Mouse (Mus musculus) heart, embryonic 13.5 days (tissue): Measurements from ENCODE around the gene Tmc2. TPM values are rescaled to one million over a fixed set of nuclear protein-coding genes. Genes with fewer than 3 reads are reported as not detected.
A peak's percentile ranks its signal among the peaks of the same experiment; 100 is the strongest.

ENCODE experiments used
- ATAC-seq: fragments of 200-750 bp; cut with Nextera tagmentation; 2 replicates; pipeline ENCODE4 v1.8.0; 2017; ENCODE audit warnings: moderate TSS enrichment; ENCODE audit not compliant: insufficient number of reproducible peaks, low FRiP score, low TSS enrichment; ENCODE audit errors: extremely low read depth
- H3K27ac ChIP-seq: fragments of 300-500 bp; sonication (generic); replicated peaks from 2 replicates; pipeline ENCODE4 v1.5.1; 2015; ENCODE audit warnings: moderate library complexity, mild to moderate bottlenecking, inconsistent platforms
- H3K27me3 ChIP-seq: fragments of 300-500 bp; sonication (generic); replicated peaks from 2 replicates; pipeline ENCODE4 v1.6.1; 2015; ENCODE audit warnings: mild to moderate bottlenecking, inconsistent platforms
- H3K36me3 ChIP-seq: fragments of 300-500 bp; sonication (generic); 2 replicates; pipeline ENCODE4 v1.6.1; 2015; ENCODE audit warnings: mild to moderate bottlenecking, inconsistent platforms
- H3K4me1 ChIP-seq: fragments of 300-500 bp; sonication (generic); 2 replicates; pipeline ENCODE4 v1.6.1; 2015; ENCODE audit warnings: inconsistent platforms
- H3K4me2 ChIP-seq: fragments of 300-500 bp; sonication (generic); 2 replicates; pipeline ENCODE4 v1.6.1; 2015; ENCODE audit warnings: inconsistent platforms, mild to moderate bottlenecking, moderate library complexity
- H3K4me3 ChIP-seq: fragments of 300-500 bp; sonication (generic); 2 replicates; pipeline ENCODE4 v1.5.1; 2015; ENCODE audit warnings: moderate library complexity, mild to moderate bottlenecking, inconsistent platforms
- H3K9ac ChIP-seq: fragments of 300-500 bp; sonication (generic); 2 replicates; pipeline ENCODE4 v1.6.1; 2015; ENCODE audit warnings: inconsistent platforms, mild to moderate bottlenecking, moderate library complexity
- H3K9me3 ChIP-seq: fragments of 300-500 bp; sonication (generic); 2 replicates; pipeline ENCODE4 v1.6.1; 2016; ENCODE audit warnings: inconsistent platforms
- WGBS: fragments of 180-500 bp; shearing (Covaris S2); methylation state at CpG from one replicate; pipeline ENCODE4 v1.1.7; 2015; ENCODE audit warnings: mixed read lengths; 5-methylcytosine and 5-hydroxymethylcytosine counted together
- polyA plus RNA-seq: library from polyadenylated mRNA; unstranded; fragments of >200 nt; fragmentation: Nextera tagmentation; extraction: Ambion mirVana; gene quantifications from 2 replicates; pipeline ENCODE4 v1.2.1, GENCODE M21; 2015

Tmc2 gene
- polyA plus RNA-seq, result not detected in 2 replicates

DNA sequence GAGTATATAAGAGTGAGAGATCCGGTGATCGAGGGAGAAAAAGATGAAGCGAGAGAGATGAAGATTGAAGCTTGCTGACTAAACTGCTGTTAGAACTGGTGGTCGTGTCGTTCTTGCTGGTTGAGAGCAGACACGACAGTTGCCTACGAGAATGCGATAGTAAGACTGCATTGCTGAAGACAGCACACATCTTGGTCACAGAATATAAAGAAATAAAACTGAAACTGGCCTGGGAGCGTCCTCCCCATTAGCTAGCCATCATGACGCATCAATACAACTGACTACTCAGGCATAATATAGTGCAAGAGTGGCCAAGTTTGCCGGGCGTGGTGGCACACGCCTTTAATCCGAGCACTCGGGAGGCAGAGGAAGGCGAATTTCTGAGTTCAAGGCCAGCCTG lies at the start of gene Tmc2:
TSS of gene Tmc2 (plus strand) at position 301 of the 400 bp plus-strand sequence.
- no peaks in the 10 kb centered on the region for H3K4me1 ChIP-seq
- H3K9me3 ChIP-seq, result peaks cover 5% of the 10 kb centered on the region; the same call in 1 of the 2 replicates
- ATAC-seq, result no peak
- H3K4me2 ChIP-seq, result no peak within 1 kb of the TSS
- no peak within 1 kb of the TSS for H3K27ac ChIP-seq
- no peaks in the 10 kb centered on the region for H3K27me3 ChIP-seq
- H3K4me3 ChIP-seq, result no peak within 1 kb of the TSS
- H3K36me3 ChIP-seq, result no peaks in the 10 kb centered on the region
- WGBS, result 91% methylated on average over 16 of the region's 16 CpGs
- H3K9ac ChIP-seq, result no peak within 1 kb of the TSS

DNA sequence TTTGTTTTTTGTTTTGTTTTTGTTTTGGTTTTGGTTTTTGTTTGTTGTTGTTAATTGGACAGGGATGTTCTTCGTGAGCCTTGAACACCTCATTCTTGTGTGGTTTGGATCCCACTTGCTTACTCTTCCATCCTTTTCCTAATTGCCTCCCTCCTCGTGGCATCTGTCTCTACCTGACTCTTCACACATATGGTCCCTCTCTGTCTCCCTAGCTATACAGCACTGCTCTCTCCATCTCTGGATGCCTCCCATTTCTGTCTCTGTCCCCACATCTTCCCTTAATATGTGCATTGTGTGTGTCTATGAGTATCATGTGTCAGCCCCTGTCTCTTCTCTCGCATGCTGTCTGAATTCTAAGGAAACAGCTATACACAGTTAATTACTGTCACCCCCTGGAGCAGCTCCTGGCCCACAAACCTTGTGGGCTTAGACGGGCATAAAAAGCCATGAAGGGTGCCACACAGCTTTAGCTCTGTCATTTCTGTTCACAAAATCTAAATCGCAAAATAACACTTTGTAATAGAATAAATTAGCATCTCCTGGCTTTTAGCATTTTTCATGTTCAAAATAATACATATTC lies 48.8 kb upstream of the Tmc2 start:
- Histone ChIP-seq H3K27me3 (no peaks in the 10 kb centered on the region), H3K9me3 (no peaks in the 10 kb centered on the region), H3K4me1 (no peaks in the 10 kb centered on the region), H3K4me2 (no peak overlapping the region), H3K27ac (no peak overlapping the region), H3K9ac (no peak overlapping the region), H3K4me3 (no peak overlapping the region), H3K36me3 (no peaks in the 10 kb centered on the region)
- 69% methylated on average over 5 of the region's 5 CpGs for WGBS
- ATAC-seq, result no peak

DNA sequence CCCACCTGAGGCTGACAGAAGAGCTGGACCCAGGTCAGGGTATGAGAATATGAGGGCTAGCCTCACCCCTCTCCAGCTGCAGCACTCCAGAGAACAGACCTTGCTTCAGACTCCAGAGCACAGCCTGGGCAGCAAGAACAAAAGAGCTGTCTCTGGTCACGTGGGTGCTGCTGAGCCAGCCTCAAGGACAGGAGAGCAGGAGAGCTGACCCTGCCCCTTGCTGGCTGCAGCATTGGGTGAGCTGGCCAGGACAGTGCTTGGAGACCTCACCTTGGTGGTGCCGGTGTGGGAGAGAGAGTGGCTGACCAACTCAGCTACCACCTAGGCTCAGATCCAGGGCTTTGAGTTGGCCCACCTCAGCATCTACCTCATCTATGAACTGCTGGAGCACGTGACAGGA lies 39.8 kb upstream of the Tmc2 start:
- H3K4me2 ChIP-seq, result no peak overlapping the region
- H3K9ac ChIP-seq, result no peak overlapping the region
- WGBS, result 79% methylated on average over 3 of the region's 3 CpGs
- no peaks in the 10 kb centered on the region for H3K4me1 ChIP-seq
- no peak overlapping the region for H3K27ac ChIP-seq
- H3K9me3 ChIP-seq, result no peaks in the 10 kb centered on the region
- no peaks in the 10 kb centered on the region for H3K36me3 ChIP-seq
- no peaks in the 10 kb centered on the region for H3K27me3 ChIP-seq
- no peak for ATAC-seq
- no peak overlapping the region for H3K4me3 ChIP-seq

DNA sequence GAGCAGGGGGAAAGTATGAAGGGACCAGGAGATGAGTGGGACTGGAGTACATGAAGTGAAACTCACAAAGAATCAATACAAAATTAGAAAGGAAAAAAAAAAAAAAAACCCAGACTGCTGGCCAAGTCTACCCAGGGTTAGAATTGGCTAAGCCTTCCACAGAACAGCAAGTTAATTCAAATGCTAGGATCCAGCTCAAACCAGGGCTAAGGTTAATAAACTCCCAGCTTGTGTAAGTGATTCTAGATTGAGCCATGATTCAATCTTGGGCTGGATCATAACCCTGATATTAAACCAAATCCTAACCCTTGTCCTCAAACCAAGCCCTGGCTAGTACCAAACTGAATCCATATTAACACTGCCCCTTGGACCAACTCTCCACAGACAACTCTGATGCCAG lies 39.1 kb upstream of the Tmc2 start:
- H3K27ac ChIP-seq, result no peak overlapping the region

DNA sequence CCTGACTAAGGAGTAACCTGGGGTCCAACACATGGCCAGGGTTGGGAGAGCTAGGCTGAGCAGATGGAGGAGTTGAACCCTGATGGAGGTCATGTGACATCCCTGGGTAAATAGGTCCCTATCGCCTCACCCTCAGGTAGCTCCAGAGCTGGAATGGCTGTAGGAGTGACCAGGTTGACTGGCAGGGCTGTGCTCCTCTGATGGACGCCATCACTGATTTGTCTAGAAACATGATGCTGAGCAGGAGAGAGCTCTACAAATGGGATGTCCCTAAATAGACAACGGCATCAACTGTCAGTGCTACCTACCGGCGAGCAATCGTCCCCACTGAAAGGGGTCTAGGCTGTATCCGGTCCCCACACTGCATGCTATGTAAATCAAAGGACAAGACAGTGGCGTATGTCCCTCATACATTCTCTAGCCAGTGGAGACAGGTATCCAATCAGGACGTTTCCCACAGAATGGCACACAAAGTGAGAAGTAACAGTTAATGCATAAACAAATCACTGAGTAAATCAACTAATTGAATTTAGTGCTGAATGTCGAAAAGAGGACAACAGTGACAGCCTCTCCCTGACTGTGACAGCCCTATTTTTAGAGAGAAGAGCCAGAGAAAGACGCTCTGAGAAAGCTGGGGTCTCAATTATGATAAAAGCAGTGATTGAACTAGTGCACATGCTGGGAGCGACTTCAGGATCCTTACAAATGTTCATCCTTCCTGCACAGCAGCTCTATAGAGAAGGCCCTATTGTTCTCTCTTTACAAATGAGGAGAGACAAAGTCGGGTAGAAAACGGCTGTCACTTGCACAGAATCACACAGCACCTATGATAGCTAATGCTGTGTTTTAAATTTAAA lies 37.5 kb upstream of the Tmc2 start:
- no peak overlapping the region for H3K4me3 ChIP-seq
- no peaks in the 10 kb centered on the region for H3K9me3 ChIP-seq
- no peaks in the 10 kb centered on the region for H3K4me1 ChIP-seq
- H3K27ac ChIP-seq, result no peak overlapping the region
- no peak overlapping the region for H3K9ac ChIP-seq
- WGBS, result 57% methylated on average over 14 of the region's 14 CpGs
- H3K27me3 ChIP-seq, result no peaks in the 10 kb centered on the region
- H3K36me3 ChIP-seq, result 0 out of 2 replicates have a peak, but pooled peaks cover 3% of the 10 kb centered on the region
- ATAC-seq, result no peak
- H3K4me2 ChIP-seq, result no peak overlapping the region

More for the DNA sequence above, 39.1 kb upstream of the Tmc2 start:
- H3K9ac ChIP-seq, result no peak overlapping the region
- no peaks in the 10 kb centered on the region for H3K9me3 ChIP-seq
- ATAC-seq, result no peak
- no peak overlapping the region for H3K4me2 ChIP-seq
- H3K36me3 ChIP-seq, result no peaks in the 10 kb centered on the region
- H3K4me1 ChIP-seq, result no peaks in the 10 kb centered on the region
- H3K27me3 ChIP-seq, result no peaks in the 10 kb centered on the region
- H3K4me3 ChIP-seq, result no peak overlapping the region

DNA sequence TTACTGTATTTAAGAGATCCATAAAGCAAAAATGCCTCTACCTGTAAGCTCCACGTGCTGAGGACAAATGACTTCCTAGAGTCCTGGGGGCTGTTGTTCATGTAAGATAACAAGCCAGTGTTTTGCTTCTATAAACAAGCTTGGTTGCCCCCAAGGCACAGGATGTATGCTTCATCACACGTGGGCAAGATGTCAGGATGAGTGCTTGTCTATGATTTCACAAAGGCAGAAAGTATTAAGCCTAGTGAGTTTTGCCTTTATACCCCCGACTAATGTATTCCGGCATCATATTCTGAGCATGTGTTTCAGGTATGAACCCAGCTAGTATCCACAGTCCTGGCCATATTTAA lies 36.9 kb upstream of the Tmc2 start:
- 57% methylated on average over 4 of the region's 4 CpGs for WGBS
- H3K36me3 ChIP-seq, result peaks cover 7% of the 10 kb centered on the region; the same call in 1 of the 2 replicates
- no peak for ATAC-seq
- no peaks in the 10 kb centered on the region for H3K4me1 ChIP-seq
- no peaks in the 10 kb centered on the region for H3K27me3 ChIP-seq
- no peak overlapping the region for H3K9ac ChIP-seq
- H3K9me3 ChIP-seq, result no peaks in the 10 kb centered on the region
- no peak overlapping the region for H3K4me2 ChIP-seq
- no peak overlapping the region for H3K4me3 ChIP-seq
- no peak overlapping the region for H3K27ac ChIP-seq

DNA sequence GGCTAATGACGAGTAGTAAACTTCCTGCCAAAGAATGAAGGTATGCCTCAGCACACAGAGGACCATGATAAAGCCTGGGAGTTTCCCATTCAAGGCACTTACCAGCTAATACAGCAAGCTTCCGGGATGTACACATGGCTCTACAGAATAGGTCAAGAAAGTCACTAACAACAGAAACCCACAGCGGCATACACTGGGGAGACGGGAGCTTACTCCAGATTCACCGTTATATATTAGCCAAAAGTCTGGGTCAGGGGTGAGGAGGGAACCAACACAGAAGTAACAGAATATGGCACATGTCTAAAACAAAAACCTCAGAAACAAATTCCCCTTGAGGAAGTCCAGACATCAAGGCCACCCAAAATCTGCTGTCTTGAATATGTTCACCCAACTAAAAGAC lies 32.3 kb upstream of the Tmc2 start:
- H3K9me3 ChIP-seq, result no peaks in the 10 kb centered on the region
- no peak overlapping the region for H3K4me2 ChIP-seq
- H3K4me1 ChIP-seq, result no peaks in the 10 kb centered on the region
- H3K27ac ChIP-seq, result no peak overlapping the region
- WGBS, result 75% methylated on average over 5 of the region's 5 CpGs
- H3K36me3 ChIP-seq, result peaks cover 25% of the 10 kb centered on the region
- no peak overlapping the region for H3K4me3 ChIP-seq
- H3K27me3 ChIP-seq, result no peaks in the 10 kb centered on the region
- no peak for ATAC-seq
- H3K9ac ChIP-seq, result no peak overlapping the region

DNA sequence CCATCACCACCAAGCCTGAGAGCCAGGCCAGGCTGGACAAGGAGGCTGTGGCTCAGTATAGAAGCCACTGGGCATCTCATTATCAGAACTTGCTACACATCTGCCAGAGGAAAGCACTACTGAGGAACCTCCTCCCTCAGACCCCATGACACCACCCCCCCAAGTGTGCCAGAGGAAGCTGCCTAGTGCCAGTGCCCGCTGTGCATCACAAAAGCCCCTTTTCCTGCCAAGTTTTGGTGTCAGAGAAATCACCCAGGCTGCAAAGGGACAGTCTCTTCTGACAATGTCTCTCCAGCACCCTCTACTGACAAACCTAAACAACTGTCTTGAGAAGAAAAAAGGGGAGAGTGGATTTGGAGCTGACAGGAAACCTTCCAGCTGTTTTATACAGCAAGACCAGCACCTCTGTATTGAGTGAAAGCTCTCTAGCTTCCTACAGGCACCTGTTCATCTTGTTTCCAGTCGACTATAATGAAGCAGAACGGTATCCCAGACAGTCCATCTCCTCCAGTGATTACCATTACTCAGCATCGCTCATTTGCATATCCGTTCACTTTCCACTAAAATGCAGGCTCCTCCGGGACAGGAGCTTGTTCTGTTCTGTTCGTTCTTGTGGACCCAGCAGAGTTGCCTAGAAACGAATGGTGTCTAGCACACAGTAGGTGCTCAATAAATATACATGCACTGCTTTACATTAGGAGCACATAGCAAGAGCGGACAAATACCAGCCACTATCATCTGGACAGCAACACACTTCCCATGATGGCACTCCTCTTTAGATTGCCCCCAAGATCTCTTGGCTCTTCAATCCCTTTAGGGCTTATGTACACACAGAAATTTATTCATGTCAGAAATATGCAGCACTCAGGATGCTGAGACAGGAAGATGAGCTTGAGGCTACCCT lies 28.4 kb upstream of the Tmc2 start:
- ATAC-seq, result no peak

DNA sequence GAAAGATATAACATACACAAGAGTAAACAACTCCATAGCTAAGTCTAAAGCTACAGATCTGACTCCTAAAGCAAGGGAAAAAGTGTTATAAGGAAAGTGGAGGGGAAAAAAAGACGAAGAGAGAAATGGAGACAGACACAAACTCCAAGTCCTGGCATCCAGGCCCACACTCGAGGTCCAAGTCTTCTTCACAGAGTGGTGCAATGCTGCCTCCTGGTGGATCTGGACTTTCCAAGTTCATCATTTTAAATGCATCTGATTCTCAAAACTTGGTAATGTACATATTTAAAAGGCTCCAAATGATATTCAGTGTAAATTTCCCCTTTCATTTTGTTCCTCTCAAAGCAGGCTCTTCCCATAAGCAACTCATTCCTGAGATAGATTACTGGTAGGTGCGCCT lies 27.1 kb upstream of the Tmc2 start:
- H3K4me1 ChIP-seq, result no peaks in the 10 kb centered on the region
- H3K36me3 ChIP-seq, result peaks cover 60% of the 10 kb centered on the region
- no peak overlapping the region for H3K4me2 ChIP-seq
- H3K9ac ChIP-seq, result no peak overlapping the region
- no peak for ATAC-seq
- no peak overlapping the region for H3K4me3 ChIP-seq
- H3K9me3 ChIP-seq, result no peaks in the 10 kb centered on the region
- WGBS, result 50% methylated on average over 3 of the region's 3 CpGs
- H3K27ac ChIP-seq, result no peak overlapping the region
- no peaks in the 10 kb centered on the region for H3K27me3 ChIP-seq

More for the DNA sequence above, 28.4 kb upstream of the Tmc2 start:
- Histone ChIP-seq H3K4me2 (no peak overlapping the region), H3K4me3 (no peak overlapping the region), H3K9ac (no peak overlapping the region), H3K9me3 (no peaks in the 10 kb centered on the region), H3K36me3 (peaks cover 53% of the 10 kb centered on the region), H3K27me3 (no peaks in the 10 kb centered on the region), H3K27ac (no peak overlapping the region), H3K4me1 (no peaks in the 10 kb centered on the region)
- WGBS, result 65% methylated on average over 9 of the region's 9 CpGs

DNA sequence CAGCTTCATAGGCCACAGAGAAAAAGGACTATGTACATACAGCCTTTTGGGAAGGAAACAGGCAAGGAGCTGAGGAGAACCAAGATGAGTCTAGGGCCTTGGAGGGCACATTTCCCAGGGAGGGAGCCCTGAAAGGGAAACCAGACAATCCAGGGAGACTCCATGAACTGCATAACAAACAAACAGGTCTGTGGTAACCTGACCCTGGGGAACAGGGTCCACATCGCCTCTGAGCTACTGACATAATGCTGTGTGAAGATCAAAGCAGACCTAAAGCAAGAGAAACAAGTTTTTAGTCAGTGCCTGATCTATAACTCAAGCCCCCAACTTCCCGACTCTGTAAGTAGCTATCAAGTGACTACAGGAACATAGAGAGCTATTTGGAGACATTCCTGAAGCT lies 23.3 kb upstream of the Tmc2 start:
- 83% methylated on average over 2 of the region's 2 CpGs for WGBS
- Histone ChIP-seq H3K27ac (no peak overlapping the region), H3K4me2 (no peak overlapping the region), H3K9me3 (no peaks in the 10 kb centered on the region), H3K4me3 (no peak overlapping the region), H3K36me3 (peaks cover 85% of the 10 kb centered on the region), H3K4me1 (peaks cover 6% of the 10 kb centered on the region), H3K27me3 (no peaks in the 10 kb centered on the region), H3K9ac (no peak overlapping the region)
- no peak for ATAC-seq

DNA sequence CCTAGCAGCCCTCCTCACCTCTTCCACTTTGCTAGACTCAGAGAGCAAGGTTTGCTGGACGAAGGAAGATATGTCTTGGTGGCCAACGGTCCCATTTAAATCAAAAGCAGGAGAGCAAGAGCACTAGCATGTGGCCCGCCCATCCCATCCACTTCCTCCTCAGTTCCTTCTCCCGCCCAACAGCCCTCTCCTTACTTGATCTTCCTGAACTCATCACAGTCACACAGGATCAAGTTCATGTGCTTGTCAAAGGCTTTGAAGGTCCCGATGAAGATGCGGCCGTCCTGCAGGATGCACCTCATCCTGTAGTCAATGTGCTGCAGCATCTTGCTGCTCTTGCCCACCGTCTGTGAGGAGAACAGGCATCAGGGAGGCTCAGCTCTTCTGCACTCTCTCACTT lies 18.2 kb upstream of the Tmc2 start:
- peak overlapping the region; percentile 100 for H3K9ac ChIP-seq
- H3K36me3 ChIP-seq, result peaks cover 52% of the 10 kb centered on the region
- 71% methylated on average over 8 of the region's 8 CpGs for WGBS
- peak overlapping the region; percentile 89 for H3K4me2 ChIP-seq
- no peak for ATAC-seq
- H3K4me3 ChIP-seq, result peak overlapping the region; percentile 100
- H3K9me3 ChIP-seq, result no peaks in the 10 kb centered on the region
- H3K27ac ChIP-seq, result no peak overlapping the region
- peaks cover 25% of the 10 kb centered on the region for H3K4me1 ChIP-seq
- no peaks in the 10 kb centered on the region for H3K27me3 ChIP-seq
